Mouse (Mus musculus): ENCODE measurements around the gene Ucn3. TPM values are rescaled to one million over a fixed set of nuclear protein-coding genes. Genes with fewer than 3 reads are reported as not detected.

Gene Ucn3
- not detected in 2 replicates for polyA plus RNA-seq (2014; fragmentation: Nextera tagmentation; extraction: Ambion mirVana)

DNA sequence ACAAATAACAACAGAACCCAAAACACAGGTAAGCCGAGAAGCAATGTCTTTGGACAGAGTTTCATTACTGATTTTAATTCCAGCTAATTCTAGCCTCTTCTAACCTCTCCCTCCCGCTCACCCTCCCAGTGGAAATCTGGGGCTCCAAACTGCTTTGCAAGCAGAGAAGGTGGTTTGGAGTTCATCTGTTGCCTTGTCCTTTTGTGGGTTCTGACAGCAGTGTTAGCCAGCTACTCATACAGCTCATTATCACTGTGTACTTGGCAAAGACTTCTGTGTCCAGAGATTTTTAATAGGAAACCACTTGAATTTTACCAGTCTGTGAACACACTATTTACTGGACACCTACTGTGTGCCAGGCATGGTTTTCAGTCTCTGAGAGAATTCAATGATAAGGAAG is at the start of gene Ucn3:
TSS of gene Ucn3 (minus strand) at position 101 of the 400 bp plus-strand sequence.
- Histone ChIP-seq H3K9ac (ENCODE audit: low read length) (no peak within 1 kb of the TSS), H3K36me3 (ENCODE audit: control insufficient read depth, insufficient read depth, low read length) (no peaks in the 10 kb centered on the region), H3K27ac (replicated peaks in 1 of 2; ENCODE audit: control insufficient read depth in 1 of 2, insufficient read depth in 1 of 2, low read depth in 2 of 2, low read length in 2 of 2) (no peak within 1 kb of the TSS), H3K27me3 (ENCODE audit: control insufficient read depth, insufficient read depth, low read length) (no peaks in the 10 kb centered on the region), H3K4me2 (ENCODE audit: low read length) (no peak within 1 kb of the TSS), H3K4me3 (ENCODE audit: control insufficient read depth in 1 of 2, insufficient read depth in 1 of 2, low read depth in 1 of 2, low read length in 2 of 2) (no peak within 1 kb of the TSS), H3K4me1 (ENCODE audit: control insufficient read depth in 2 of 2, insufficient read depth in 2 of 2, low read length in 2 of 2) (no peaks in the 10 kb centered on the region), H3K9me3 (ENCODE audit: control insufficient read depth, low read length) (no peaks in the 10 kb centered on the region)
- ATAC-seq (ENCODE audit: insufficient number of reproducible peaks, insufficient read depth, low FRiP score, low read depth), result no peak
- WGBS, result 76% methylated on average over 2 of the region's 2 CpGs

DNA sequence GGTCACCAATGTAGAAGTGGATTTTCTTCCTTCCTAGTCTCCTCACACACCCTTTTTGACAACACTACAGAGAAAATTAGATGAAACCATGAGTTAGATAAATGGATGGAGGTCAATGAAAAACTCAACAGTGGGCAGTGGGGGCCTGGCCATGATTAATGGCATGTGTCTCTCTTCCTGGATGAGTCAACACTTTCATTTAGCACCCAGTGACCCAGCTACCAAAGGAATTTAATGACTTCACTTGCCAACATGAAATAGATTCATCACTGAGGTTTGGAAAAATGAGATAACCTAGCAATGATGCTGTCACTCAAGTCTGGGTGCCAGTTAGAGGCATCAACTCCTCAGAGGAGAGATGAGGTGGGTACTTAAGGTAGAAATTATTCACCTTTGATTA is 46.9 kb upstream of the Ucn3 start:
- Histone ChIP-seq H3K36me3 (ENCODE audit: control insufficient read depth, insufficient read depth, low read length) (no peaks in the 10 kb centered on the region), H3K4me1 (ENCODE audit: control insufficient read depth in 2 of 2, insufficient read depth in 2 of 2, low read length in 2 of 2) (no peaks in the 10 kb centered on the region), H3K27me3 (ENCODE audit: control insufficient read depth, insufficient read depth, low read length) (no peaks in the 10 kb centered on the region), H3K9ac (ENCODE audit: low read length) (no peak overlapping the region), H3K4me3 (ENCODE audit: control insufficient read depth in 1 of 2, insufficient read depth in 1 of 2, low read depth in 1 of 2, low read length in 2 of 2) (no peak overlapping the region), H3K9me3 (ENCODE audit: control insufficient read depth, low read length) (no peaks in the 10 kb centered on the region), H3K27ac (replicated peaks in 1 of 2; ENCODE audit: control insufficient read depth in 1 of 2, insufficient read depth in 1 of 2, low read depth in 2 of 2, low read length in 2 of 2) (no peak overlapping the region), H3K4me2 (ENCODE audit: low read length) (no peak overlapping the region)
- ATAC-seq (ENCODE audit: insufficient number of reproducible peaks, insufficient read depth, low FRiP score, low read depth), result no peak

DNA sequence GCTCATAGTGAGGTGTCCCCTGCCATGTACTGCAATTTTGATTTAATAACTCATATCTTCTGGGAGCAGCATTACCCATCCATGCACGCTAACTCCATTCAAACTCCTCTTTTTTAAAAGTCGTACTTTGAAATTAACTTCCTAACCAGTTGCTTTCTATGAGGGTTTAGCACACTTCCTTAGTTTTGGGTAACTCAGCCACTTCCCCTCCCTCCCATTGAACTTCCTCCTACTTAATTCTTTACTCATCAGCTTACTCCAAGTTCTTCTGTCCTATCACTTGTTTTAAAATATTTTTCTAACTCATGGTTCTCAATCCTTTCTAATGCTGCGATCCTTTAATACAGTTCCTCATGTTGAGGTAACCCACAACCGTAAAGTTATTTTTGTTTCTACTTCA is 23.7 kb upstream of the Ucn3 start:
- no peak for ATAC-seq (ENCODE audit: insufficient number of reproducible peaks, insufficient read depth, low FRiP score, low read depth)
- no peaks in the 10 kb centered on the region for H3K36me3 ChIP-seq (ENCODE audit: control insufficient read depth, insufficient read depth, low read length)
- H3K27ac ChIP-seq (replicated peaks in 1 of 2; ENCODE audit: control insufficient read depth in 1 of 2, insufficient read depth in 1 of 2, low read depth in 2 of 2, low read length in 2 of 2), result no peak overlapping the region
- no peak overlapping the region for H3K9ac ChIP-seq (ENCODE audit: low read length)
- WGBS, result 79% methylated on average over 4 of the region's 4 CpGs
- no peak overlapping the region for H3K4me3 ChIP-seq (ENCODE audit: control insufficient read depth in 1 of 2, insufficient read depth in 1 of 2, low read depth in 1 of 2, low read length in 2 of 2)
- no peak overlapping the region for H3K4me2 ChIP-seq (ENCODE audit: low read length)
- no peaks in the 10 kb centered on the region for H3K27me3 ChIP-seq (ENCODE audit: control insufficient read depth, insufficient read depth, low read length)
- H3K9me3 ChIP-seq (ENCODE audit: control insufficient read depth, low read length), result no peaks in the 10 kb centered on the region
- no peaks in the 10 kb centered on the region for H3K4me1 ChIP-seq (ENCODE audit: control insufficient read depth in 2 of 2, insufficient read depth in 2 of 2, low read length in 2 of 2)

DNA sequence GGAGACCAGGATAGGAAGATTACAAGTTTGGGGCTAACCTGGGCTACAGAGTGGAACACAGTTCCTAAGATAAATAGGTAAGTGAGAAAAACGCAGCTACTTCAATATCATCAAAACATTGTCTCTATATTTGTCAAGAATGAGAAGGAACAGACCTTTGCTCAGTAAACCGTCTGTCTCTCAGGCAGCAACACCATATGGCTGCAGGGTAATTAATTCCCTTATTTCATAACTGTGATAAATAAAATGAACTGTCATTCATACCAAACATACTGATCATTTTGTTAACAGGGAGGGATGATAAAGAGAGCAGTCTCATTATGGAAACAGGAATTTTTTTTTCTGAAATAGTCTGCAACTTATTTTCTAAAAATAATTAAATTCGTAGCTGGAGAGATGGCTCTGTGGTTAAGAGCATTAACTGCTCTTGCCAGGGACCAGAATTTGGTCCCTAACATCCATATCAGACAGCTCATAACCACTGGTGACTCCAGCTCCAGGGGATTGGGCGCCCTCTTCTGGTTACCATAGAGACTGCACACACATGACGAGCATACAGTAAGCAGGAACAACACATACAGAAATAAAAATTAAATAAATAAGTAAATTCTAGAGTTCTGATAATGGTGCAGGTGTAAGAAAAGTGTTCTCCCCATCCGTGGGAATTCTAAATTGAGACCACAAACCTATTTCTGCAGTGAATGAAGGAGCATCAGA is 6.2 kb upstream of the Ucn3 start:
- no peak for ATAC-seq (ENCODE audit: insufficient number of reproducible peaks, insufficient read depth, low FRiP score, low read depth)
- H3K4me1 ChIP-seq (ENCODE audit: control insufficient read depth in 2 of 2, insufficient read depth in 2 of 2, low read length in 2 of 2), result no peaks in the 10 kb centered on the region
- H3K4me3 ChIP-seq (ENCODE audit: control insufficient read depth in 1 of 2, insufficient read depth in 1 of 2, low read depth in 1 of 2, low read length in 2 of 2), result no peak overlapping the region

DNA sequence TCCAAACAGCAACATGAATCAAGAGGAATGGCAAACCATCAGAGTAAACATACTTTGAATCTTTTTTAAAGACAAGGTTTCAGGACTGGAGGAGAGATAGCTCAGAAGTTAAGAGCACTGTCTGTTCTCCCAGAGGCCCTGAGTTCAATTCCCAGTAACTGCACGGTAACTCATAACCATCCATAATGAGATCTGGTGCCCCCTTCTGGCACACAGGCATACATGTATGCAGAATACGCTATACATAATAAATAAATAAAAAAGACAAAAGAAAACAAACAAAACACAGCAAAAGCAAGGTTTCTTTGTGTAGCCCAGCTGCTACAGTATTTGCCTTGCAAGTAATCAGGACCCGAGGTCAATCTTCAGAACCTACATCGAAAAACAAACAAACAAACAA is 4.3 kb upstream of the Ucn3 start:
- 82% methylated on average over 4 of the region's 4 CpGs for WGBS

More for the DNA sequence above, 6.2 kb upstream of the Ucn3 start:
- no peak overlapping the region for H3K27ac ChIP-seq (replicated peaks in 1 of 2; ENCODE audit: control insufficient read depth in 1 of 2, insufficient read depth in 1 of 2, low read depth in 2 of 2, low read length in 2 of 2)
- no peak overlapping the region for H3K9ac ChIP-seq (ENCODE audit: low read length)
- no peak overlapping the region for H3K4me2 ChIP-seq (ENCODE audit: low read length)
- H3K9me3 ChIP-seq (ENCODE audit: control insufficient read depth, low read length), result 0 out of 2 replicates have a peak, but pooled peaks cover 3% of the 10 kb centered on the region
- H3K27me3 ChIP-seq (ENCODE audit: control insufficient read depth, insufficient read depth, low read length), result no peaks in the 10 kb centered on the region
- no peaks in the 10 kb centered on the region for H3K36me3 ChIP-seq (ENCODE audit: control insufficient read depth, insufficient read depth, low read length)
- WGBS, result 70% methylated on average over 6 of the region's 6 CpGs

DNA sequence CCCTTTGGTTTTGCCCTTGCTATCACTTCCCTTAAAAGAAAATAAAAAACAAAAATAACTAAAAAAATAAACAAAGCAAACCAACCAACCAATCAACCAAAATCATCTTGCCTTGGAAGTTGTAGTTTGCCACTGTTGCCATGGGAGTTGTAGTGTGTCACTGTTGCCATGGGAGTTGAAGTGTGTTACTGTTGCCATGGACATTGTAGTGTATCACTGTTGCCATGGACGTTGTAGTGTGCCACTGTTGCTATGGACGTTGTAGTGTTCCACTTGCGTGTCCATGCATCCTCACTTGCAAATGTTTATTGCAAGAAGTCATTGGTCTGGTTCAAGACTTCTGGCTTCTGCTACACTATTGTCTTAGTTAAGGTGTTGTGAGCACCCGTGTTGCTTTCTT is 2.1 kb upstream of the Ucn3 start:
- Histone ChIP-seq H3K9ac (ENCODE audit: low read length) (no peak overlapping the region), H3K4me2 (ENCODE audit: low read length) (no peak overlapping the region), H3K4me3 (ENCODE audit: control insufficient read depth in 1 of 2, insufficient read depth in 1 of 2, low read depth in 1 of 2, low read length in 2 of 2) (no peak overlapping the region), H3K9me3 (ENCODE audit: control insufficient read depth, low read length) (0 out of 2 replicates have a peak, but pooled peaks cover 3% of the 10 kb centered on the region), H3K27me3 (ENCODE audit: control insufficient read depth, insufficient read depth, low read length) (no peaks in the 10 kb centered on the region), H3K36me3 (ENCODE audit: control insufficient read depth, insufficient read depth, low read length) (no peaks in the 10 kb centered on the region), H3K27ac (replicated peaks in 1 of 2; ENCODE audit: control insufficient read depth in 1 of 2, insufficient read depth in 1 of 2, low read depth in 2 of 2, low read length in 2 of 2) (no peak overlapping the region), H3K4me1 (ENCODE audit: control insufficient read depth in 2 of 2, insufficient read depth in 2 of 2, low read length in 2 of 2) (no peaks in the 10 kb centered on the region)
- ATAC-seq (ENCODE audit: insufficient number of reproducible peaks, insufficient read depth, low FRiP score, low read depth), result no peak
- WGBS, result 68% methylated on average over 4 of the region's 4 CpGs

More for the DNA sequence above, 4.3 kb upstream of the Ucn3 start:
- Histone ChIP-seq H3K36me3 (ENCODE audit: control insufficient read depth, insufficient read depth, low read length) (no peaks in the 10 kb centered on the region), H3K27ac (replicated peaks in 1 of 2; ENCODE audit: control insufficient read depth in 1 of 2, insufficient read depth in 1 of 2, low read depth in 2 of 2, low read length in 2 of 2) (no peak overlapping the region), H3K9me3 (ENCODE audit: control insufficient read depth, low read length) (0 out of 2 replicates have a peak, but pooled peaks cover 3% of the 10 kb centered on the region), H3K4me1 (ENCODE audit: control insufficient read depth in 2 of 2, insufficient read depth in 2 of 2, low read length in 2 of 2) (no peaks in the 10 kb centered on the region), H3K4me2 (ENCODE audit: low read length) (no peak overlapping the region), H3K27me3 (ENCODE audit: control insufficient read depth, insufficient read depth, low read length) (no peaks in the 10 kb centered on the region), H3K9ac (ENCODE audit: low read length) (no peak overlapping the region), H3K4me3 (ENCODE audit: control insufficient read depth in 1 of 2, insufficient read depth in 1 of 2, low read depth in 1 of 2, low read length in 2 of 2) (no peak overlapping the region)
- ATAC-seq (ENCODE audit: insufficient number of reproducible peaks, insufficient read depth, low FRiP score, low read depth), result no peak

DNA sequence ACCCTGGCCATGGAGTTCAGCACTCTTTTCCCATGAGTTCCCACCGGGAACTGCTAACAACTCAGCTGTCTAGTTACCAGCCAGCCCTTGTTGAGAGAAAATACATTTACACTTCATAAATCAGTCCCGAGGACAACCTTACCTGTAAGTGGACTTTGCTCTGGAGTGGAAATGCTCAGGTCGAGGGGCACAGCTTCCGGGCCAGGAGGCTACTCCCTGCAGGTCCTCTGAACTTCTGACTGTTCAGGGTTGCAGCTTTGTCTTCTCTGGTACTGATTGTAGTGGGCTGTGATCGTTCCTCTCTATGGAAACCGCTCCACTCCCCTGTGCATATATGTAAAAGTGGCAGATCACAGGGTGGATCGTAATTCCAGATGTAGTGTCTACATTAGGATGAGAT is 450 bp downstream of the Ucn3 start:
- no peak overlapping the region for H3K27ac ChIP-seq (replicated peaks in 1 of 2; ENCODE audit: control insufficient read depth in 1 of 2, insufficient read depth in 1 of 2, low read depth in 2 of 2, low read length in 2 of 2)
- WGBS, result 72% methylated on average over 7 of the region's 7 CpGs
- no peak for ATAC-seq (ENCODE audit: insufficient number of reproducible peaks, insufficient read depth, low FRiP score, low read depth)
- no peak overlapping the region for H3K4me3 ChIP-seq (ENCODE audit: control insufficient read depth in 1 of 2, insufficient read depth in 1 of 2, low read depth in 1 of 2, low read length in 2 of 2)
- H3K4me1 ChIP-seq (ENCODE audit: control insufficient read depth in 2 of 2, insufficient read depth in 2 of 2, low read length in 2 of 2), result no peaks in the 10 kb centered on the region
- no peak overlapping the region for H3K4me2 ChIP-seq (ENCODE audit: low read length)
- no peaks in the 10 kb centered on the region for H3K9me3 ChIP-seq (ENCODE audit: control insufficient read depth, low read length)
- H3K27me3 ChIP-seq (ENCODE audit: control insufficient read depth, insufficient read depth, low read length), result no peaks in the 10 kb centered on the region
- H3K9ac ChIP-seq (ENCODE audit: low read length), result no peak overlapping the region
- no peaks in the 10 kb centered on the region for H3K36me3 ChIP-seq (ENCODE audit: control insufficient read depth, insufficient read depth, low read length)

DNA sequence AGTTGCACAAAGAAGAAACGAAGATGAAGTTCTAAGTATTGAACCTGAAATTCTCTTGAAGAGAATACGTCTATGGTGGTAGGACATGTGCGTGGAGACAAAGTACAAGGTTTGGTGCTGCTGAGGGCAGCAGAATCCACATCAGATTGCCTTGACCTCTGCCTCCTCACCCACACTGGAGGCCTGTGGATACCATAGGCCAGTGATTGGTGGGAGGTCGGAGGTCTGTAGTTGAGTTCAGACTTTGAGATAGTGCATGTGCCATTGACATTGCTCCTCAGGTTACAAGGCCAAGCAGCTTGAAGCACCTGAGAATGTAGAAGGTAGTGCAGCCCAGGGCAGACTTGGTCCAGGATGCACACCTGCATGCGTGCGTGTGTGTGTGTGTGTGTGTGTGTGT is 19.1 kb downstream of the Ucn3 start:
- Histone ChIP-seq H3K36me3 (ENCODE audit: control insufficient read depth, insufficient read depth, low read length) (no peaks in the 10 kb centered on the region), H3K4me1 (ENCODE audit: control insufficient read depth in 2 of 2, insufficient read depth in 2 of 2, low read length in 2 of 2) (no peaks in the 10 kb centered on the region), H3K4me3 (ENCODE audit: control insufficient read depth in 1 of 2, insufficient read depth in 1 of 2, low read depth in 1 of 2, low read length in 2 of 2) (no peak overlapping the region), H3K9ac (ENCODE audit: low read length) (no peak overlapping the region), H3K9me3 (ENCODE audit: control insufficient read depth, low read length) (no peaks in the 10 kb centered on the region), H3K27ac (replicated peaks in 1 of 2; ENCODE audit: control insufficient read depth in 1 of 2, insufficient read depth in 1 of 2, low read depth in 2 of 2, low read length in 2 of 2) (no peak overlapping the region), H3K4me2 (ENCODE audit: low read length) (no peak overlapping the region), H3K27me3 (ENCODE audit: control insufficient read depth, insufficient read depth, low read length) (no peaks in the 10 kb centered on the region)
- 80% methylated on average over 6 of the region's 6 CpGs for WGBS
- no peak for ATAC-seq (ENCODE audit: insufficient number of reproducible peaks, insufficient read depth, low FRiP score, low read depth)

All from heart, embryonic 14.5 days (tissue).